Mouse (Mus musculus) right cerebral cortex, postnatal 36 days (tissue): ENCODE results near the gene Btf3.

Experiments used
- DNase-seq, 2 experiments: peaks; one replicate each; pipeline ENCODE4 v3.0.0; 2022; ENCODE audit warnings: low spot score in 2 of 2, mixed read lengths in 1 of 2

Gene Btf3

DNA sequence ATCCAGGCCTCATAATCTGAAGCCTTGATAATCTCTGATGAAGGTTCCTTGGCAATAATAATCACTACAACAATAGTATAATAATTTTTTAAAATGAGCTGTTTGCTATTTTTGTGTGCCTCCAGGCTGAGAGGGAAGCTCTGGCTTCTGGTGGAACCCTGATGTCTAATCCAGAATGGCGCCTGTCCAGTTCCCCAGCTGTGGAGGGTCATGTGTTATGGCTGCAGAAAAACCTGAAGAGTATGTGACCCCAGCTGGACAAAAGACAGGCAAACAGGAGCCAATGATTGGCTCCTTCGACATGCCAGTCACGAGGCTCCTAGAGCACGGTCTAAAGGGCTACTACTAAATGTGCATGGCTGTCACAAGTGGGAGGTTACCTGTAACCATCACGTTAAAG lies 23.7 kb upstream of the Btf3 start:
- DNase-seq: no peak

GRCm38 (mm10) chr13:98336205-98336604 lies 19.4 kb upstream of the Btf3 start:
- DNase-seq: no peak

- no peak for DNase-seq
Measured at GRCm38 (mm10) chr13:98332106-98332505, 15.3 kb upstream of the Btf3 start.

GRCm38 (mm10) chr13:98325034-98325433 lies 8.2 kb upstream of the Btf3 start:
- DNase-seq: no peak

DNA sequence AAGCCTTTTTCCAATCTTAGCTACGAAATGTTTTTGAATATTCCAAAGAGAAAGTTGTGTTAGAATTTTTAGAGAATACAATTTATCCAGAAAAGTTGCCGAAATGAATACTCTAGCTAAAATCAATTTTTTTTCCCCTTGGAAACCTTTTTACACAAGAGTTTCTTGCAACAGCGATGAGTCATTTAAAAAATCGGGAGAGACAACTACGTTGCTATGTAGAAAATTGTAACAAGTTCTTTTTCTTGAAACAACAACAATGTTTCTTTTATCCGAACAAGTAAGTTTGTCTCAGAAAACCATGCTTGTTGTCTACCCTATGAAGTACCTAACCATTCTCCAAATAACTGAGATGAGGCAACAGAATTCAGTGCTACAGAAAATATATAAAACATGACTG lies 1.1 kb upstream of the Btf3 start:
- no peak for DNase-seq

DNA sequence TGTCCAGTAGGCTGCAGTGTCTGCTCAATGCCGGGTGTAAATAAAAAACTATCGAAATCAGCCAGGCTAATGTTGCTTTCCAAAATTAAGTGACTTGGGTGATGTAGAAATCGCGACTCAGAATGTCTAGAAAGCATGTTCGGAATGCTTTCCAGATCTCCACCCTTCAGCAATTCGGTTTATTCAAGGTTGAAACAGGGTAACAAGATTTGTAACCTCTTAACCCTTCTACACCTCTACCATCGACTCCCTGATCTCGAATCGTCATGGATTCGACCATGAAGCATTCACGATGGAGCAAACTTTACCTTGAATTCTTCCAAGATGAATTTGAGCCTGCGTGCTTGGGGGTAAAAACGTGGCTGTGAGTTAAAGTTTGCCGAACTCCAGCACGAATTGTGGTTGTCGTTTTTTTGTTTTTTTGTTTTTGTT lies 456 bp upstream of the Btf3 start:
- DNase-seq: no peak

- no peak for DNase-seq
Measured at GRCm38 (mm10) chr13:98316140-98316479, 696 bp downstream of the Btf3 start.

DNA sequence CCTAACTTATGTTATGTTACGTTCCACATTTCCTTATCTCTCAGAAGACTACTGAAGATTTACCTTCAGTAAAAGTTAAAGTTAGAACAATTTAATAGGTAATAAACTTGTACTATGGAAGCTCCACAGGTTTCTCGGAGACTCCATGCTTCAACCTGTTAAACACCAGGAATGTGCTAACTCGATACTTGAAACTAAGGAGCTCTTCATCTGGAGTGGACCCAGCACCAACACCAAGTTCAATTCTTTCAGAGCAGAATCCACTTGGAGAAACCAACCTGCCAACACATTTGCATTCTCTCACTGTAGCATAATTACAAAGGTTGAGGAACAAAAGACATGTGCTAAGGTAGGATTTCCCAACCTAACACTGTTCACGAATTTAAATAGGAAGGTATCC lies 1.7 kb downstream of the Btf3 start:
- no peak for DNase-seq

- DNase-seq: no peak
Measured at GRCm38 (mm10) chr13:98313631-98314030, 3.2 kb downstream of the Btf3 start.

DNA sequence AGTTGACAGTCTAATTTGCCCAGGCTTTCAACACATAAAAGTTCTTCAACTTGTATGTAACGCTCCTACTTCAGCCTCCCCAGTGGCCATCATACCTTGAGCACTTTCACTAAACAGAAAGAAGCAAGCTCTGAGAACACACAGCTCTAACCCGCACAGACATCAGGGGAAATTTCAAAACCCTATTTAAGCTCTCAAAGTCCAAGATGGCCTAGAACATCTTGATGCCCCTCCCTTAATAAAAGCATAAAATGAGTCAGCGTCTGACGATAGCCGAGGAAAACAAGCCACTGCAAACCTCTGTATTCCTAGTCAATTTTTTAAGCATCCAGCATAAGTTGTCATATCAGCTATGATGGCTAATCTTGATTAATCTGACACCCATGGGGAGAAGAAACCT lies 5.2 kb downstream of the Btf3 start:
- DNase-seq: no peak

- no peak for DNase-seq
Measured at GRCm38 (mm10) chr13:98308724-98309123, 8.1 kb downstream of the Btf3 start.

DNA sequence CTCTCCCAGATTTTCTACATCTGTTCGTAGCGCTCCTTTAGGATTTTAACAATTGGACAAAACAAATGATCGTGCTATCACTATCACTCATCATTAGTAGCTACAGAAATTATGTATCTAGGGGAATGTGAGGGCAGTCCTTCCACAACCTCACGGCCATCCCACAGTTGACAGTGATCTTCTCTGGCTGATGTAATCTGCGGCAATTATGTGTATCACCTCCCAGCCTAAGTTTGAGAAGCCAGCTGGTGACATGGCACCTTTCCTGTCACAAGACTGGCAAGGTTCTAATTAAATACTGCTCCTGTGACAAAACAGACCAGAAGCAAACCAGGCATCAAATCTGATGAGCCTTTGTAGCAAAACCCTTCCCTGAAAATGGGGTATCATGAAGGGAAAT lies 8.8 kb downstream of the Btf3 start:
- no peak for DNase-seq

GRCm38 (mm10) chr13:98306852-98307475 lies 9.8 kb downstream of the Btf3 start:
- DNase-seq: peak in 1 of 2 experiments; percentile 14

- DNase-seq: no peak
Measured at GRCm38 (mm10) chr13:98306393-98306792, 10.4 kb downstream of the Btf3 start.

DNA sequence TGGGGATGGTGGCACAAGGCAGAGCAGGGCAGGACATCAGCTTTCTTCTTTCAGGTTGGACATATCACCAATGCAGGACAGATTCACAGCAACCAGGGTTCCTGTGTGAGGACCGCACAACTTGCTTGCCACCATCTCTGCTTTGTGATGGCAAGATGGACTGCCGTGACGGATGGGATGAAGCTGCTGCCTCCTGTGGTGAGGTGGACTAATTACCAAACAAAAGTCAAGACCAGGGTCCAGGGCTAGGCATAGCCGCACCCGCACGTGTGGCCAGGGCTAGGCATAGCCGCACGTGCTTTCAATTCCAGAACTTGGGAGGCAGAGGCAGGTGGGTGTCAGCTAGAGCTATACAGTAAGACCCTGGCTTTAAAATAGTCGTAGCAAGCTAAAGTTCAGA lies 11.5 kb downstream of the Btf3 start:
- DNase-seq: no peak

DNA sequence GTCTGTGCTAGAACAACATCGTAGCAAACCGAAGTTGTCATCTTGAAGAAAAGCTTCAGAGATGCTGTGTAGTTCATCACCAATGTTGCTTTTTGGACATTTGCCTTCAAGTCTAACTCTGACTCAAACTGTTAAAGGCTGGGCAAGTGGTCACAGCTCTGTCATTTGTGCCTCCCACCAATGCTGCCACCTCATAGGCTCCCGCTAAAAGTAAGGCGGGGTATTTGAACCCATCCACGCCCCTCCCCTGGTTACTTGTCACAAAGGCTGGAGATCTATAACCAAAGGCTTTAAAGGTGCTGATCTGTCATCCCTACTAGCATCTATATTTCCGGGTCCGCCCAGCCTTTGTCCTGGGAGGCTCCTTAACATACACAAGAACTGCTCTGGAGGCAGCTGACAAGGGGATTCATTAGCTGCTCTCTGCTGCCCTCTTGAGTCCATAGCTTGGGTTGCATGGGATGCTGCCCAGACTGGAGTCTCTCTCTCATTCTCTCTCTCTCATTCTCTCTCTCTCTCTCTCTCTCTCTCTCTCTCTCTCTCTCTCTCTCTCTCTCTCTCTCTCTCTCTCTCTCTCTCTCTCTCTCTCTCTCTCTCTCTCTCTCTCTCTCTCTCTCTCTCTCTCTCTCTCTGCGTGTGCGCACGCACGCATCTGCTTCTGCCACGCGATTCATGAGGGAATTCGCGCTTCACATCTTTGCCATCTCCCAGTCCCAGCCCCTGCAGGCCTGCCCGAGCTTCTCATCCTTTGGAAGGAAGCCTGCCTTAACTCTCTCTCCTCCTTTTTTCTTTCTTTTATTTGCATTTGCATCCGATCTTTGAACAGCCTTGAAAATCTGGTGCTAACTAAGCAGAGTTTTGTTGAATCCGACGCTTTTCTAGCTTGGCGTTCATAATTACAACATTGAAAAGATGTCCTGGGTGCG lies 17.7 kb downstream of the Btf3 start:
- DNase-seq: peak; percentile 55 to 70

- no peak for DNase-seq
Measured at GRCm38 (mm10) chr13:98297883-98298482, 18.8 kb downstream of the Btf3 start.

DNA sequence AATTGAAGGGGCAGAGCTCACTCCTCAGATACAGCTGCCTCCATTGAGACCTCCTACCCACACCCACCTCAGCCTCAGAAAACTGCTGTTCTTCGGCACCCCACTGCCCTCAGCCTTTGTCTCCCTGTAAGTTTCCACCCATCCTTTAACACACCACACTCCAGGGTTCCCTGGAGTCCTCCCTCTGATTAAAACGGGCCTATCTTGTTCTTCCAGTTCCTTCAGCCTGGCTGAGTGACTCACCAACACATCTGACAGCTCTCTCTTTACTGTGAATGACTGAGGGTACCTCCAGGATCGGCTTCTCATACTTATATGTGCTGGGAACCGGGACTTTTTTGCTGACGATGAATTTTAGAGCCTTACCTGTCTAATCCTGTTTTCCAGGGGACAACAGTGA lies 20.7 kb downstream of the Btf3 start:
- DNase-seq: no peak

GRCm38 (mm10) chr13:98291712-98292111 lies 25.1 kb downstream of the Btf3 start:
- DNase-seq: no peak

- DNase-seq: no peak
Measured at GRCm38 (mm10) chr13:98290719-98291118, 26.1 kb downstream of the Btf3 start.

DNA sequence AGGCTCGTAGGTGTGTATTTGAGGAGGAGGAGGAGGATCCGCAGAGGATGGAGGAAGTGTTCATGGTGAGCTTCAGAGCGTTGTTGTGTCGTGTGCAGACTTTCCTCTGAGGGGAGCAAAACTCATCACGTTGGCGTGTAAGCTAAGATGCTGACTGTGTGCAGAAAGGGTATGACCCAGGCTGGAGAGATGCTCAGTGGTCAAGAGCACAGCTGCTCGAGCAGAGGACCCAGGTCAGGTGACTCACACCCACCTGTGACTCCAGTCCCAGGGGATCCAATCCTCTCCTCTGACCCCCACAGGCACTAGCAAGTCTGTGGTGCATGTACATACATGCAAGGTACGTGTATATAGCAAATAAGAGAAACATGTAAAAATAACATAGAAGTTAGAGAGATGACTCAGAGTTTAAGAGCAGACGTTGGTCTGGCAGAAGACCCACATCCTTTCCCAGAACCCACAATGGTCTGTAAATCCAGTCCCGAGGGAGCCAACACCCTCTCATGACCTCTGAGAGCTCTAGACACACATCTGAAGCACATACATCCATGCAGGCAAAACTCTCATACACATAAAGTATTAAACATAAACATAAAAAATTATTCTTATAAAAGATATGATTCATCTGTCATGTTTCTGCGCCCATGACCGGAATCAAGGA lies 35.7 kb downstream of the Btf3 start:
- no peak for DNase-seq

DNA sequence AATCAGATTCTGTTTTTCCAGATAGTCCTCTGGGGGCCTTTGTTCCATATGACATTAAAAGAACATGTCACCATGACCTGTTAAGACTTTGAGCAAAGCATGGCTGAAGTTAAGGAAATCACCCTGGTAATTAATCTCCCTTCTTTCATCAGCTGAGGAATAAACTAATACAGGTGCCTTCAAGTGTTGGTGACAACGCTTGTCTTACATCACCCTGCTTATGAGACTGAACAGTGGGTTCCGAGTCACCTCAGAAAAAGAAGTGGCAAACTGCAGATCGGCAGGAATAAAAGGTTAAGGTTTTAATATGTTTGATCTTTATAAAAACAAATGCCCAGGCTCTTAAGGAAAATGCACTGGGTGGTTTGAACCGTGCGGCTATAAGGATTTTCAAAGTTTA lies 37.1 kb downstream of the Btf3 start, which contains the start of gene Gm21976:
TSS of gene Gm21976 (plus strand) at position 202 of the 400 bp plus-strand sequence.
- DNase-seq: no peak
